Mouse (Mus musculus): Measurements from ENCODE around the gene Fos. TPM values are rescaled to one million over a fixed set of nuclear protein-coding genes. Genes with fewer than 3 reads are reported as not detected.

The Fos gene
- total and polyA plus RNA-seq, 2 experiments from 2014 or later = 1.6 to 18.5 TPM

DNA sequence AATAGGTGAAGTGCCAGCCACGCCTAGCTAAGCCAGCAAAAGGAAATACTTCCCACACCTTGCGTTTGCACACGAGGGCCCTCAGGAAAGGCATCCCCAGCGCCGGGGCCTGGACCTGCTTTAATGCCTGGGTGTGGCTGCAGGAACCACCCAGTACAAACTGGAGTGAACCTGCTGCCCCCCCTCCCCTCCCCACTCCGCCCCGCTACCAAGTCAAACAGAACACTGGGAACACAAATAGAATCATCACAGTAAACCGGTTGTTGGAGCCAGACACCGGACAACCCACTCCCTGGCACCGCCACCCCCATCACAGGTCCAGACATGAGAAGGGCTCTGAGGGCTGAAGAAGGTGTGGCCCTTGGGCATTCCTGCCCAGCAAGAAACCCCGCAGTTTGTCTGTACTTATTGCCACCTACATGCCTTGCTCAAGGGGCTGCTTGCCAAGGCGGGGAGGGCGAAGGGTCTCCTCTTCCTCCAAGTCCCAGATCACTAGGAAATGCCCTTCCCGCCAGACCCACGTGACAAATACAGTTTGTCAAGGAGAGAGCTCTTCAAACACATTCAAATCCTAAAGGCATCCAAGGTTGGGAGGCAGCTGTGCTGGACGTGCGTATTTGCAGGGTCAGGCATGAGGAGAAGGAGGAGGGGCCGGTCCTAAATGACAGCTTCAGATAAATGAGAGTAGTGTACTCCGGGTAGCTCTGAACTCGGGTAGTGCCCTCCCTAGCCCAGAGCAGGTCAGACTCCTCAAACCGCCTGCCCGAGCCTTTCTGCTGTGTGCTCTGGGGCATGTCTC lies 21.8 kb upstream of the Fos start:
- no peak overlapping the region for H3K4me3 ChIP-seq (ENCODE audit: low read depth, low read length)
- peak overlapping the region; percentile 52; the same call in 1 of the 2 replicates for H3K27ac ChIP-seq (ENCODE audit: low read depth)
- H3K27me3 ChIP-seq (ENCODE audit: control insufficient read depth, insufficient read depth, low read length) = no peaks in the 10 kb centered on the region
- no peaks in the 10 kb centered on the region for H3K9me3 ChIP-seq (replicated peaks; ENCODE audit: control insufficient read depth, low read length)
- peak overlapping the region; percentile 50 for H3K4me2 ChIP-seq (ENCODE audit: low read depth, low read length)
- H3K9ac ChIP-seq (replicated peaks; ENCODE audit: low read depth, low read length) = peak overlapping the region; percentile 29; the same call in 1 of the 2 replicates
- H3K4me1 ChIP-seq (ENCODE audit: control insufficient read depth, insufficient read depth) = peaks cover 33% of the 10 kb centered on the region
- DNase-seq (ENCODE audit: low spot score) (peak; percentile 69), ATAC-seq (ENCODE audit: insufficient read depth, low read depth) (no peak)
- no peak for TF ChIP-seq CTCF (IDR thresholded peaks at IDR 0.05; ENCODE audit: low read depth)
- TF ChIP-seq EP300 (IDR thresholded peaks at IDR 0.05; ENCODE audit: low read depth) = no peak
- WGBS = 14% methylated on average over 22 of the region's 22 CpGs
- no peaks in the 10 kb centered on the region for H3K36me3 ChIP-seq (replicated peaks; ENCODE audit: control insufficient read depth, insufficient read depth, low read length)

DNA sequence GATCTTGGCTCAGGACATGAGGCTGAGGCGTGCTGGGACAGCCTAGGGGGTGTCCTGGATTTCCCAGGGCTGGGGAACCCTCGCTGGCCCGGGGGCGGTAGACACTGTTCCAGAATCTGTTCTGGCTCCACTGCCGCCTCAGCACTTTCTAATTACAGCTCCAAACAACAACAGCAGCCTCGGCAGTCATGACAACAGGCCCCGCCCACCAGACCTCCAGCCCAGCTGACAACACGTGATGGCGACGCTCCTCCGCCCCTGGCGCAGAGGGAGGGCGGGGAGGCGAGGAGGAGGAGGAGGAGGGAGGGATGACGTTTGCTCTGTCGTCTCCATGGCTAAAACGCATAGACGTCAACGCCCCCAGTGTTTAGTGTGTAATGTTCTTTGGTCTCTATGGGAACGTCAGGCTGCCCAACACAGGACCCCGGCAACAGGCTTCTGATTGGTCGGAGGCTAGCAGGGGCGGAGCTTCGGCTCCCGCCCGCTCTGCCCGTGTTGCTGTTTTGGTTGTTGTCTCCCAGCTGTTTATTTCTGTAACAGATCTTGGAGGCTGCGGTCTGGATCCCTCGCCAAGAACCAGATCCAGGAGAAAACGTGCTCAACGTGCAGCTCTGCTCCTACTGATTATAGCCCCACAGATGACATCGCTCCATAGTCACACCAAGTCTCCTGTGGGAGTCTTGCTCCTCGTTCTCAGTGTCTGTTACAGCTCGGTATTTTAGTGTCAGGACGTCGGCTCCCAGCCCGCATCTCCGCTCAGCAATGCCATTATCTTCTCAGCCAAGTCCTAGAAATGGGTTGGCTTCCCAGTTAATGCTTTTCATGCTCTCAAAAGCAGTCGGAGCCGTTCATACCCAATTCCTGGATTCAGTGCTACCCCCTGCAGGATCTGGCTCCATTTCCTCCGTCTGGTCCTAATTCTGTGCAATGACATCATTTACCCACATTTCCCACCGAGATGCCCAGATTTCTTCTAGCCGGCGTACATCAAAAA lies 18.3 kb upstream of the Fos start:
- Histone ChIP-seq H3K27ac (ENCODE audit: low read depth) (peak overlapping the region; percentile 91), H3K9ac (replicated peaks; ENCODE audit: low read depth, low read length) (peak overlapping the region; percentile 49), H3K9me3 (replicated peaks; ENCODE audit: control insufficient read depth, low read length) (no peaks in the 10 kb centered on the region), H3K4me3 (ENCODE audit: low read depth, low read length) (peak overlapping the region; percentile 40), H3K4me1 (ENCODE audit: control insufficient read depth, insufficient read depth) (peaks cover 42% of the 10 kb centered on the region), H3K4me2 (ENCODE audit: low read depth, low read length) (peak overlapping the region; percentile 64), H3K36me3 (replicated peaks; ENCODE audit: control insufficient read depth, insufficient read depth, low read length) (no peaks in the 10 kb centered on the region), H3K27me3 (ENCODE audit: control insufficient read depth, insufficient read depth, low read length) (no peaks in the 10 kb centered on the region)
- TF ChIP-seq CTCF (IDR thresholded peaks at IDR 0.05; ENCODE audit: low read depth) (0 out of 2 replicates have a peak, but pooled peaks have one; percentile 6), EP300 (IDR thresholded peaks at IDR 0.05; ENCODE audit: low read depth) (peak; percentile 94)
- peak; percentile 100 for DNase-seq (ENCODE audit: low spot score)
- under 1% methylated on average over 44 of the region's 44 CpGs for WGBS
- ATAC-seq (ENCODE audit: insufficient read depth, low read depth) = peak; percentile 95

DNA sequence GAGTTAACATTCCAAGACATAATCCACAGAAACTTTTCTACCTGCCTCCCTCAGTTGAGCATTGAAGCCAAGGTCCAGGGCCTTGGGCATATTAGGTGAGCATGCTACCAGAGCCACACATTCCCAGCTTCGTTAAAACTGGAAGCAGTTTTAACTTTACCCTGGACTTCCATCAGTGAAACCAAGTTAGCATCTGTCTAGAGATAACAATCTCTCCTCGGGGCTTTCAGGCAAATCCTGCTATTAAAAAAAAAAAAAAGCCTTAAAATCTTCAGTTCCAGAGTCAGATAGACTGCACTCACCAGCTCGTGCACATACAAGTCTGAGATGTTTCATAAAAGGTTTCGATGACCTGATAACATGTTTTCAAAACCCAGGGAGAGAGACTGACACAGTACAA lies 17.4 kb upstream of the Fos start:
- peak overlapping the region; percentile 91 for H3K27ac ChIP-seq (ENCODE audit: low read depth)
- no peak overlapping the region for H3K4me3 ChIP-seq (ENCODE audit: low read depth, low read length)
- no peak overlapping the region for H3K9ac ChIP-seq (replicated peaks; ENCODE audit: low read depth, low read length)
- no peaks in the 10 kb centered on the region for H3K36me3 ChIP-seq (replicated peaks; ENCODE audit: control insufficient read depth, insufficient read depth, low read length)
- 48% methylated on average over 4 of the region's 4 CpGs for WGBS
- peaks cover 42% of the 10 kb centered on the region for H3K4me1 ChIP-seq (ENCODE audit: control insufficient read depth, insufficient read depth)
- DNase-seq (ENCODE audit: low spot score) (no peak), ATAC-seq (ENCODE audit: insufficient read depth, low read depth) (no peak)
- H3K27me3 ChIP-seq (ENCODE audit: control insufficient read depth, insufficient read depth, low read length) = no peaks in the 10 kb centered on the region
- TF ChIP-seq EP300 (IDR thresholded peaks at IDR 0.05; ENCODE audit: low read depth) (no peak), CTCF (IDR thresholded peaks at IDR 0.05; ENCODE audit: low read depth) (no peak)
- H3K4me2 ChIP-seq (ENCODE audit: low read depth, low read length) = peak overlapping the region; percentile 64
- no peaks in the 10 kb centered on the region for H3K9me3 ChIP-seq (replicated peaks; ENCODE audit: control insufficient read depth, low read length)

DNA sequence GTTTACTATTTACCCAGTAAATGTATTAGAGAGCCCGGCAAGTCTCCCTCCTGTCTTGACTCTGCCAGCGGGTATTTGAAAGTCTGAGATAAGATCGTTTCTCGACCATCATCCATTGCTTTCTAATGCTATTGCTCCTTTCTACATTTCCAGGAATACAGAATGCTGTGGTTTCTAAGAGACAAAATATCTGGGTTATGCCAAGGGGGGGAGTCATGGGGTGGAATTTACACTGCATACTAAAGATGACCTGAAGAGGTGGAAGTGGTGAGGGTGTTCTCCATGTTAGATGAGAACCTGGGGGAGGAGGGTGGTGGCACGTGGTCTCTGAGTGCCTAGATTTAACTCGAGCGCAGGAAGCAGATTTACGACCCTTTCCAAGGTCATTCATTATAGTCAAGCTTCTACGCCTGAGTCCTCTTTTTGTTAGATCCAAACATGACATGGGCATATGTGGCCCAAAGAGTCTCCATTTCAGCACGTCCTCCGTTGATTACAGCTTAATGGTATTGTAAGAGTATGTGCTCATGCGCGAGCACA lies 16.7 kb upstream of the Fos start:
- H3K9me3 ChIP-seq (replicated peaks; ENCODE audit: control insufficient read depth, low read length) = no peaks in the 10 kb centered on the region
- TF ChIP-seq CTCF (IDR thresholded peaks at IDR 0.05; ENCODE audit: low read depth) (no peak), EP300 (IDR thresholded peaks at IDR 0.05; ENCODE audit: low read depth) (no peak)
- DNase-seq (ENCODE audit: low spot score) (no peak), ATAC-seq (ENCODE audit: insufficient read depth, low read depth) (no peak)
- H3K4me2 ChIP-seq (ENCODE audit: low read depth, low read length) = no peak overlapping the region
- no peak overlapping the region for H3K27ac ChIP-seq (ENCODE audit: low read depth)
- peaks cover 41% of the 10 kb centered on the region for H3K4me1 ChIP-seq (ENCODE audit: control insufficient read depth, insufficient read depth)
- WGBS = 50% methylated on average over 13 of the region's 13 CpGs
- no peak overlapping the region for H3K4me3 ChIP-seq (ENCODE audit: low read depth, low read length)
- no peaks in the 10 kb centered on the region for H3K36me3 ChIP-seq (replicated peaks; ENCODE audit: control insufficient read depth, insufficient read depth, low read length)
- H3K27me3 ChIP-seq (ENCODE audit: control insufficient read depth, insufficient read depth, low read length) = no peaks in the 10 kb centered on the region
- no peak overlapping the region for H3K9ac ChIP-seq (replicated peaks; ENCODE audit: low read depth, low read length)

DNA sequence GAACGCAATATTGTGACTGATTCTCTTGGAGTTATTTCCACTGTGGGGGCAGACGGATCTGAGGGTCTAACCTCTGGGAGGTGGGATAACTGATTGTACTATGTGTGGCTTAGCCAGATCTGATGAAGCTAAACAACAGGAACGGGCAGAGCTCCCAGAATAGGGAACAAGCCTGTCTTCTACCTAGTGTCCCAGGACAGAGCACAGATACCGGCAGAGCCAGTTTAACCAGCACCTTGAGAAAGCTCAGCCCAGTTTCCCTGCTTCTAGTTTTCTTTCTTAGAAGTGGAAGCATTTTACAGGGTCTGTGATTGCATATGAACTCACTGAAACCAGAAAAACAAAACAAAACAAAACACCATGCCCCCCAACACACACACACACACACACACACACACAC lies 13.9 kb upstream of the Fos start:
- H3K9ac ChIP-seq (replicated peaks; ENCODE audit: low read depth, low read length) = no peak overlapping the region
- H3K4me2 ChIP-seq (ENCODE audit: low read depth, low read length) = no peak overlapping the region
- no peaks in the 10 kb centered on the region for H3K36me3 ChIP-seq (replicated peaks; ENCODE audit: control insufficient read depth, insufficient read depth, low read length)
- 64% methylated on average over 4 of the region's 4 CpGs for WGBS
- peaks cover 36% of the 10 kb centered on the region for H3K4me1 ChIP-seq (ENCODE audit: control insufficient read depth, insufficient read depth)
- no peak overlapping the region for H3K4me3 ChIP-seq (ENCODE audit: low read depth, low read length)
- H3K27me3 ChIP-seq (ENCODE audit: control insufficient read depth, insufficient read depth, low read length) = no peaks in the 10 kb centered on the region
- H3K9me3 ChIP-seq (replicated peaks; ENCODE audit: control insufficient read depth, low read length) = no peaks in the 10 kb centered on the region
- DNase-seq (ENCODE audit: low spot score) = no peak
- TF ChIP-seq EP300 (IDR thresholded peaks at IDR 0.05; ENCODE audit: low read depth) = no peak
- TF ChIP-seq CTCF (IDR thresholded peaks at IDR 0.05; ENCODE audit: low read depth) = no peak
- no peak for ATAC-seq (ENCODE audit: insufficient read depth, low read depth)
- no peak overlapping the region for H3K27ac ChIP-seq (ENCODE audit: low read depth)
